In genomic region chr1:98189991-98190471, GRCm38 (mm10) we compare ENCODE assay signal across 8 mouse cellular contexts.
DNase-seq lines count a peak whose midpoint lies in the region; ATAC-seq and TF ChIP-seq lines count a peak whose summit lies in the region.

No protein-coding gene starts in this region.

- no peaks in the 10 kb centered on the region for H3K27me3 ChIP-seq in forebrain, embryonic 16.5 days (replicated peaks; ENCODE audit: control insufficient read depth, insufficient read depth, low read length)
- H3K27me3 ChIP-seq in neural tube, embryonic 14.5 days (ENCODE audit: control insufficient read depth, insufficient read depth, low read length), result no peaks in the 10 kb centered on the region
- H3K27me3 ChIP-seq in heart, adult 2 months (ENCODE audit: control insufficient read depth, insufficient read depth, low read length), result no peaks in the 10 kb centered on the region

- H3K27ac ChIP-seq in forebrain, embryonic 16.5 days (ENCODE audit: low read length), result peak overlapping the region; percentile 77
- peak overlapping the region; percentile 55; the same call in 1 of the 2 replicates for H3K27ac ChIP-seq in neural tube, embryonic 14.5 days (ENCODE audit: low read depth, low read length)
- no peak overlapping the region for H3K27ac ChIP-seq in heart, adult 2 months

- 0 out of 2 replicates have a peak overlapping the region, but pooled peaks have one; percentile 17 for H3K4me2 ChIP-seq in forebrain, embryonic 16.5 days (ENCODE audit: low read length)
- no peak overlapping the region for H3K4me2 ChIP-seq in neural tube, embryonic 14.5 days (ENCODE audit: low read depth, low read length)

- intact Hi-C loops in heart, adult 2 months (cut with DNase I), result no loop called here

- H3K9me3 ChIP-seq in forebrain, embryonic 16.5 days (ENCODE audit: control insufficient read depth, low read length), result no peaks in the 10 kb centered on the region; the same call in 1 of the 2 replicates
- no peaks in the 10 kb centered on the region for H3K9me3 ChIP-seq in neural tube, embryonic 14.5 days (ENCODE audit: control insufficient read depth, low read length)

- peaks cover 28% of the 10 kb centered on the region for H3K4me1 ChIP-seq in forebrain, embryonic 16.5 days (replicated peaks; ENCODE audit: control insufficient read depth, insufficient read depth, low read length)
- peaks cover 14% of the 10 kb centered on the region; the same call in 1 of the 2 replicates for H3K4me1 ChIP-seq in neural tube, embryonic 14.5 days (ENCODE audit: control insufficient read depth, insufficient read depth, low read length)
- no peaks in the 10 kb centered on the region for H3K4me1 ChIP-seq in heart, adult 2 months (ENCODE audit: control insufficient read depth, insufficient read depth, low read length)

- no peaks in the 10 kb centered on the region for H3K79me2 ChIP-seq in heart, adult 2 months (replicated peaks; ENCODE audit: control insufficient read depth, insufficient read depth, low read length)

- no peak for TF ChIP-seq POLR2A in heart, adult 2 months (IDR thresholded peaks at IDR 0.05; ENCODE audit: insufficient read depth, low read depth, low read length)

- no peak for TF ChIP-seq CTCF in heart, adult 2 months (IDR thresholded peaks at IDR 0.05)

- DNase-seq in MN1 (ENCODE audit: low spot score), result peak; percentile 52
- DNase-seq in cerebellum, adult 11-12 months, result peak; percentile 19
- peak; percentile 62 to 68 for DNase-seq in layer of hippocampus, postnatal 36 days
- DNase-seq in heart, adult 2 months, result no peak
- DNase-seq in spleen, adult 12 weeks (ENCODE audit: low spot score), result no peak
- no peak for DNase-seq in ovary, postnatal 36 days (ENCODE audit: low spot score)

- H3K9ac ChIP-seq in forebrain, embryonic 16.5 days (replicated peaks; ENCODE audit: low read depth, low read length), result no peak overlapping the region
- no peak overlapping the region for H3K9ac ChIP-seq in neural tube, embryonic 14.5 days (replicated peaks; ENCODE audit: low read depth, low read length)
- H3K9ac ChIP-seq in heart, adult 2 months (ENCODE audit: low read depth, low read length), result no peak overlapping the region

- H3K36me3 ChIP-seq in forebrain, embryonic 16.5 days (ENCODE audit: control insufficient read depth, insufficient read depth), result no peaks in the 10 kb centered on the region
- no peaks in the 10 kb centered on the region for H3K36me3 ChIP-seq in neural tube, embryonic 14.5 days (ENCODE audit: control insufficient read depth, insufficient read depth, low read length)
- no peaks in the 10 kb centered on the region for H3K36me3 ChIP-seq in heart, adult 2 months (ENCODE audit: control insufficient read depth, insufficient read depth, low read length)

- WGBS in forebrain, embryonic 16.5 days, result 6% methylated on average over 6 of the region's 6 CpGs
- WGBS in neural tube, embryonic 14.5 days, result 13% methylated on average over 6 of the region's 6 CpGs
- 79% methylated on average over 6 of the region's 6 CpGs for WGBS in heart, adult 2 months

- no peak for TF ChIP-seq EP300 in heart, adult 2 months (IDR thresholded peaks at IDR 0.05; ENCODE audit: insufficient read depth, low read depth, low read length)

- ATAC-seq in forebrain, embryonic 16.5 days, result peak; percentile 96
- ATAC-seq in neural tube, embryonic 14.5 days (ENCODE audit: low read depth), result peak; percentile 95

- H3K4me3 ChIP-seq in forebrain, embryonic 16.5 days (replicated peaks; ENCODE audit: low read length), result no peak overlapping the region
- H3K4me3 ChIP-seq in neural tube, embryonic 14.5 days (ENCODE audit: low read depth, low read length), result no peak overlapping the region
- H3K4me3 ChIP-seq in heart, adult 2 months, result no peak overlapping the region

Comparison
In these comparisons a context has a peak if more than half of its experiments do, and no peak if none do; other contexts are left out.
1. DNase-seq: peak in MN1 (single experiment), cerebellum, adult 11-12 months (single experiment) and layer of hippocampus, postnatal 36 days (2 of 2); none in heart, adult 2 months (0 of 2), spleen, adult 12 weeks (single experiment) and ovary, postnatal 36 days (single experiment).